Mouse (Mus musculus): ENCODE measurements around the gene Asic2.

Gene Asic2

GRCm38 (mm10) chr11:81202578-81202977, 765.7 kb downstream of the Asic2 start:
- no peak for DNase-seq (ENCODE audit: low read depth, low spot score)

- peak; percentile 76 for DNase-seq (ENCODE audit: low read depth, low spot score)
These were observed 774.4 kb downstream of the Asic2 start for GRCm38 (mm10) chr11:81193856-81194255.

- DNase-seq (ENCODE audit: low read depth, low spot score) = no peak
These were observed 776.1 kb downstream of the Asic2 start for GRCm38 (mm10) chr11:81192155-81192554.

- no peak for DNase-seq (ENCODE audit: low read depth, low spot score)
These were observed 779.2 kb downstream of the Asic2 start for GRCm38 (mm10) chr11:81189103-81189502.

- DNase-seq (ENCODE audit: low read depth, low spot score) = no peak
These were observed 780.4 kb downstream of the Asic2 start for GRCm38 (mm10) chr11:81187851-81188250.

- peak; percentile 62 for DNase-seq (ENCODE audit: low read depth, low spot score)
These were observed 783.5 kb downstream of the Asic2 start for GRCm38 (mm10) chr11:81184721-81185120.

- DNase-seq (ENCODE audit: low read depth, low spot score) = no peak
These were observed 803.4 kb downstream of the Asic2 start for GRCm38 (mm10) chr11:81164890-81165289.

- peak; percentile 56 for DNase-seq (ENCODE audit: low read depth, low spot score)
These were observed 805.2 kb downstream of the Asic2 start for GRCm38 (mm10) chr11:81163056-81163455.

- peak; percentile 19 for DNase-seq (ENCODE audit: low read depth, low spot score)
These were observed 814.4 kb downstream of the Asic2 start for GRCm38 (mm10) chr11:81153841-81154240.

GRCm38 (mm10) chr11:81153161-81153840, 815.0 kb downstream of the Asic2 start:
- peak; percentile 75 for DNase-seq (ENCODE audit: low read depth, low spot score)

- peak; percentile 72 for DNase-seq (ENCODE audit: low read depth, low spot score)
These were observed 815.6 kb downstream of the Asic2 start for GRCm38 (mm10) chr11:81152460-81153160.

- DNase-seq (ENCODE audit: low read depth, low spot score) = peak; percentile 84
These were observed 816.3 kb downstream of the Asic2 start for GRCm38 (mm10) chr11:81152021-81152385.

GRCm38 (mm10) chr11:81151286-81152020, 816.8 kb downstream of the Asic2 start:
- peak; percentile 54 for DNase-seq (ENCODE audit: low read depth, low spot score)

GRCm38 (mm10) chr11:81150621-81151020, 817.6 kb downstream of the Asic2 start:
- no peak for DNase-seq (ENCODE audit: low read depth, low spot score)

GRCm38 (mm10) chr11:81148423-81148822, 819.8 kb downstream of the Asic2 start:
- DNase-seq (ENCODE audit: low read depth, low spot score) = no peak

- DNase-seq (ENCODE audit: low read depth, low spot score) = no peak
These were observed 821.6 kb downstream of the Asic2 start for GRCm38 (mm10) chr11:81146574-81147157.

- DNase-seq (ENCODE audit: low read depth, low spot score) = no peak
These were observed 833.1 kb downstream of the Asic2 start for GRCm38 (mm10) chr11:81135141-81135540.

GRCm38 (mm10) chr11:81133950-81134349, 834.3 kb downstream of the Asic2 start:
- peak; percentile 61 for DNase-seq (ENCODE audit: low read depth, low spot score)

- DNase-seq (ENCODE audit: low read depth, low spot score) = no peak
These were observed 835.6 kb downstream of the Asic2 start for GRCm38 (mm10) chr11:81132669-81133068.

- no peak for DNase-seq (ENCODE audit: low read depth, low spot score)
These were observed 843.9 kb downstream of the Asic2 start for GRCm38 (mm10) chr11:81124363-81124762.

- no peak for DNase-seq (ENCODE audit: low read depth, low spot score)
These were observed 848.2 kb downstream of the Asic2 start for GRCm38 (mm10) chr11:81120024-81120576.

GRCm38 (mm10) chr11:81118055-81118454, 850.2 kb downstream of the Asic2 start:
- DNase-seq (ENCODE audit: low read depth, low spot score) = no peak

Data from ZHBTc4 (cell line).